Mouse (Mus musculus) neutrophil, adult 5-6 weeks (primary cell): ENCODE measurements around the gene Ahsa2. TPM values are rescaled to one million over a fixed set of nuclear protein-coding genes. Genes with fewer than 3 reads are reported as not detected.
"Not testable (repeated sequence)": the region's sequence is repeated elsewhere in the genome, so short reads cannot be mapped to it uniquely, and the experiment has no call there.

ENCODE experiments used
- ATAC-seq: fragments of 151-379, 151-347 bp; 2 replicates; pipeline ENCODE4 v1.8.0; 2017; ENCODE audit warnings: mild to moderate bottlenecking, moderate TSS enrichment; ENCODE audit not compliant: insufficient number of reproducible peaks, poor library complexity, low FRiP score, severe bottlenecking; ENCODE audit errors: extremely low read depth
- total RNA-seq: library from RNA; stranded (forward); fragments of 200-1000 nt; gene quantifications from 2 replicates; pipeline ENCODE4 v1.2.3, GENCODE M21; 2017

Gene Ahsa2
- total RNA-seq = 29.3 and 40.6 TPM in 2 replicates

DNA sequence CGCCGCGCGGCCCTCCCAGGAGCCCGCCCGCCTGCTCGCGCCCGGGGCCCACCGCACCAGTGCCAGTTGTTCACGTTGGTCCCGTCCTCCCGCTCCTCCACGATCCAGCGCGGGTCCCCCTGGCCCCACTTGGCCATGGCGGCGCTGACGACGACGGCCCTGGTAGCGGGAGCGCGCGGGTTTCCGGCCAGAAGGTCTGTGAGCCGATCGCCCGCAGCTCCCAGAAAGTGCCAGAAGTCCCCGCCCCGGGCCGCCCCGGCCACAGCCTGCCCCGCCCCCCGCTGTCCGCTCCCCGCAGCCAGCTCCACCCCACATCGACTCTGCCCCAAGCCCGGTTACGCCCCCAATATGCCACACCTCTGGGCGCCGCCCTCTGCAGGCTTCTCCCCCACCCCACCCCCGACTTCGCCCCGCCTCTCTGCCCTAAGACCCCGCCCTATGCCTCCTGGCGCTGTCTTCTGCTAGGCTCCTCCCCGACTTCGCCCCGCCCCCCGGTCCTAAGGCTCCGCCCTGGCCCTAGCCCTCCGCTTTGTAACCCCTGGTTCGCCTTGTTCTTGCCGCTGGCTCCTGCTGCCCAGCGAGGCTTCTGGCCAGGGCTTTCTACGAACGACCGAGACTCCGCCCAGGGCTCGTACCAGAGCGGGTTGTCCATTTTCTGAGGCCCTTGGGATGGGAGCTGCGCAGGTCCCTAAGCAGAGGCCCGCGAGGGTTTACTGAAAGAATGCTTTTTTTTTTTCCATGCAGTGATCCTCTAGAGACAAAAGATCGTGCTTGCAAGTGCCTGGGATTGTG, at the start of gene Ahsa2:
Ahsa2 (minus strand) TSS at position 313 of the 792 bp plus-strand sequence.
- peak; percentile 94 for ATAC-seq

DNA sequence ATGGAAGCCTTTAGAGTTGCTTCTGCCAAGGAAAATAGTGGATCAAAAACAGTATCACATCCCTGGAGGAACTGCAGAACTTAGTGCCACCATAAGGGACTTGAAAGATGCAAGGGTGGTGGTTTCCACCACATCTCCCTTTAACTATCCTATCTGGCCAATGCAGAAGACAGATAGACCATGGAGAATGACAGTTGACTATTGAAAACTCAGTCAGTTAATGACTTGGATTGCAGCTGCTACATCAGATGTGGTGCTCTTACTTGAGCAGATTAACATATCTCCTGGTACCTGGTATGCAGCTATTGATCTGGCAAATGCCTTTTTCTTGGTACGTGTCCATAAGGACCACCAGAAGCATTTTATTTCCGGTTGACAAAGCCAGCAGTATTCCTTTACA, 39.6 kb upstream of the Ahsa2 start:
- ATAC-seq = no peak

DNA sequence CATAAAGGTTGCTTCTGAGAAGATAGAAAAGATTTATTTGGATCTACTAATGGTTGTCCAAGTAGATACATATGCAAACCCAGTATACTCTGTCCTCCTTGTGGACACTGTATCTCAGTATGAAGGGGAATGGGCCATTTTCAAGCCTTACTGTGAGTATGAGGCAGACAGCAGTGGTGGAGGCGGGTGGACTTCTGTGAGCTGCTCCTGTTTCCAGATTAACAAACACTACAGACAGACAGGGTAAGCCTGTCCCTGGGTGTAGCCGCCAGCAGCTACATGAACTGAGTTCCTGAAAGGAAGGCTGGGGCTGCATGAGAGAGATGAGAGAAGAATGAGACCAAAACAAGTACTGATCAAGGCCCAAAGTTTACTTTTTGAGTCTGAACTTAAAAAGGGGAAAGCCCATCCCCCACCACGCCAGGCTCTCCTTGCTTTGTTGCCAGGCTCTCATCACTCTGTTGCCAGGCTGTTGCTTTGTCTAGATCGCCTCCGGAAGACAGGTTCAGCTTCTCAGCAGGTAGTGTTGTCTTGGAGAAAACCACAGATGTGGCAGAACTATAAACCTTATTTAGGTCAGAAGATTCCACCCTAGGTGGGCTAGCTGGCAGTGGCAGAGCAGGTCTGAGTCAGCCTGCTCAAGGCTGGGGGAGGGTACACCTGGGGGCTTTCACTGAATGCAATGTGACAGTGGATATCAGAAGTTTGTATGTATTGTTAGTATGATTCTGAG, 22.8 kb upstream of the Ahsa2 start, which contains the start of gene 1700093K21Rik:
1700093K21Rik (minus strand) TSS at position 683 of the 733 bp plus-strand sequence.
- no peak for ATAC-seq

DNA sequence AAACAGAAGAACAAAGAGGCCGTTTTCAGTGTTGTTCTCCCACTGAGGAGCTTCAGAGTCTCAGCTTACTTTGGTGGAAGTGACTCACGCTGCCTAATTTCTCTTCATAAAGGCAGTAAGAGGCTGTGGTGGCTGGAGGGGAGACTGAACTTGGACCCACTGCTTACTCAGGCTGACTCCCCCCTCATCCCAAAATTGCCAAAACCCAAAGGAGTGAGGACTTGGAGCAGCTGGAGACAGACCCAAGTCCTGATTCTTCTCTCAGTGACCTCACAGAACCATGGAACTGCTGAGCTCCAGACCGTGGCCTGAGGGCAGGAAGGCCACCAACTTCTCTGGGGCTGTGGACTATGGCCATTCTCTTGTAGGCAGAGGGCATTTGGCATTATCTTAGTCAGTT, 21.2 kb upstream of the Ahsa2 start:
- ATAC-seq = no peak

DNA sequence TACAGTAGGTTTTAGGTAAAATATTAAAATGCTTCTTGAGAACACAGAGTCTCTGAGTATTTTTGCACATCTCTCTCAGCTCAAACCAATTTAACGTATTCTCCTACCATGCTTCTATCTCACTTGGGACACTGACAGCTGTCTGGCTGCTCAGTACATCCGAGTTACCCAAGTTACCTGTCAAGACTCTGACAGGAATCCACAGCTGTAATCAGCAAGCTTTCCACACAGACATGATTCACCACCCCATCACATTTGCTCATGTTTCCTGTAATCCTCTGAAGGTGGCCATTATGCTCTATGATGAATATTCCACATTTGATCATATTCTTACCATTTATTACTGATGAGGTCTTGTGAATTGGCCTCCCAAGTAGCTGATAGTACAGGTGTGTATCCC, 17.5 kb upstream of the Ahsa2 start:
- no peak for ATAC-seq

DNA sequence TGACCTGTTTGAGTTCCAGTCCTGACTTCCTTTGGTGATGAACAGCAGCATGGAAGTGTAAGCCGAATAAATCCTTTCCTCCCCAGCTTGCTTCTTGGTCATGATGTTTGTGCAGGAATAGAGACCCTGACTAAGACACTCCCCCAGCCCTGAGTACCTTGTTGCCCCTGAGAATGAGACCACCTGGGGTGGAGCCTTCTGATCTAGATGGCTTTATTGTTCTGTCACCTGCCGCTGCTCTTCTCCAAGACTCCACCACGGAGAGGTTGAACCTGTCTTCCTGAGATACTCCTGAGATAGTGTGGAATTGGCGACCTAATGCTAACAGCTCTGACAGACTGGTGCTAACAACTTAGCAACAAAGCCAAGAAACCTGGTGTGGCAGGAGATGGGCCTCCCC, 17.0 kb upstream of the Ahsa2 start:
- ATAC-seq = not testable (repeated sequence)

DNA sequence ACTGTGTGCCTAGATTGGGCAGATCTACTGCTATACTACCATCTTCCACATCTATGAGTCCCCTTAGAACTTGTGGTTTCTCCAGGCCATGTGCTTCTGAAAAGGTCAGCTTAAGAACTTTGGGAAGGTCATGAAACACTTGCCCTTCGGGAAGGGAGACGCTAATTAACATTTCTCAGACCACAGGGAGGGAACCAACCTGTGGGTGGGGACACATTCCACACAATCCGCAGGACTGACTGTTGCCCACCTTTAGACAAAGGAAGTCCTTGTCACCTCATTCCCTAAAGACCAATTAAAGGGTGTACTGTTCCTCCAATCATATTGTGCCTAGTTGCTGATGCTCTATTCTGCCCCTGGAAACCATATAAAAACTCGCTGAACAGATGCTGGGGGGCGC, 7.0 kb upstream of the Ahsa2 start:
- not testable (repeated sequence) for ATAC-seq

DNA sequence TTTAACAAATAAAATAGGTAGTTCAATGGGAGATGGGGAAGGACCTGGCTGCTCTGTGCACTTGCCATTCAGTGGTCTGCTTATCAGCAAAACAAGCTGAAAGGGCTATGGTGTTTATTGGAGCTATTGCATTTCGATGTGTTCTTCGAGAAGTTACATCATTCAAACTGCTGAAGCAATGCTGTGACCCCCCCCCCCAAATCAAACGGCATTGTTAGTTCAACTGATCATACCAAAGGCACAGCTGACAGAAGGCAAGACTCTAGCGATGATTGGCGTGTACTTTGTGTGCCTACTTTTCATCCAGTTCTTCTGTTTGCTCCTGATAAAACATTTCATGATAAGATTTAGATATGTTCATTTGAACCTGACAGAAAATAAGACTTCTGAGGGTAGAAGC, 779 bp upstream of the Ahsa2 start:
- no peak for ATAC-seq

DNA sequence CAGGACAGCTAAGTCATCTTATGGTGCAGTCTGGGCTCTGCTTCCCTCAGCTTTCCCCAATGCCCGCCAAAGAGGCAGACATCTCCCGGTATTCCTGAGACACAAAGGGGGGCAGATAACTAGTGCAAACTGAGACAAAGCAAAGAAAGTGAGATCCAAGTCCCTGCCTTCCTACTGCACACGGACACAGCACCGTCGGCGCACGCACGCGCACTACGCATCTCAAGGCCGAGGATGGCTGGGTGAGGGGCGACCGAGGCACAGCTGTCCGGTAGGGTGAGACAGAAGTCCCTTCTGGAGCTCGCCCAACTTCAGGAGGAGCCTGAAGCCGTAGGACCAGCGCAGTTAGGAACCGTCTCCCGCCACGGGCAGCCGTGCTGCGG, 504 bp downstream of the Ahsa2 start:
- no peak for ATAC-seq

DNA sequence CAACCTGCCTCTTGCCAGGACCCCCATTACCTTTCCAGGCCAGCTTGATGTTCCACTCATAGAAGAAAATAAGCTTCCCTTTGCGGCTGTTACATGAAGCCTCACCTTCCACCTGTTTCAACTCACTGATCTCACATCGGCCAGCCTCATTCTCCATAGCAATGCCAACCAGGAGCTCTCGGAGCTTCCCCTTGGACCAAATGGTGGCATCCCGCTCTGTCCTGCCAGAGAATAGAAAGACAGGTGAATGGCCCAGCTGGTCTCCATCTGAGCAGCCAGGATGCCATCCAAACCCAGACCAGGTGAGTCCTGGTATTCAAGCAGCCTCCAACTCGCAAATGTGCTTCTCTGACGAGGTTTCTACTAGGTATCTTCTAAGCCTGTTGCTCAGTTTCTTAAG, 1.2 kb downstream of the Ahsa2 start:
- no peak for ATAC-seq

DNA sequence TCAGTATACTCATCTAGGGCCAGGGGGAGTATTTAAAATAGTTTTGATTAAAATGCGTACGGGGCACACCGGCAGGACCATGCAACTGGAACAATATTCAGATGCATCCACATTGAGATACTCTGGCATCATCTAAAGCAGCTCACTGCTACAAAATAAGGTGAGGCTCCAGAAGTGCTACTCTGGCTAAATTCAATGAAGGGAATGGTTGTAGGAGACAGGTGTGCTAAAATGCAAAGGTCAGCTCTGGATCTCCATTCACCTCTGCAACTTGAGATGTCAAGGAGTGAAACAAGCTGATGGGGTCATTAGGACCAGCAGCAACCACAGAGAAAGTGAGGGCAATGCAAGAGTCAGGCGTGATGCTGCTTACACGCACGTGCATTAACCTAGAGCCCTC, 2.6 kb downstream of the Ahsa2 start:
- no peak for ATAC-seq

DNA sequence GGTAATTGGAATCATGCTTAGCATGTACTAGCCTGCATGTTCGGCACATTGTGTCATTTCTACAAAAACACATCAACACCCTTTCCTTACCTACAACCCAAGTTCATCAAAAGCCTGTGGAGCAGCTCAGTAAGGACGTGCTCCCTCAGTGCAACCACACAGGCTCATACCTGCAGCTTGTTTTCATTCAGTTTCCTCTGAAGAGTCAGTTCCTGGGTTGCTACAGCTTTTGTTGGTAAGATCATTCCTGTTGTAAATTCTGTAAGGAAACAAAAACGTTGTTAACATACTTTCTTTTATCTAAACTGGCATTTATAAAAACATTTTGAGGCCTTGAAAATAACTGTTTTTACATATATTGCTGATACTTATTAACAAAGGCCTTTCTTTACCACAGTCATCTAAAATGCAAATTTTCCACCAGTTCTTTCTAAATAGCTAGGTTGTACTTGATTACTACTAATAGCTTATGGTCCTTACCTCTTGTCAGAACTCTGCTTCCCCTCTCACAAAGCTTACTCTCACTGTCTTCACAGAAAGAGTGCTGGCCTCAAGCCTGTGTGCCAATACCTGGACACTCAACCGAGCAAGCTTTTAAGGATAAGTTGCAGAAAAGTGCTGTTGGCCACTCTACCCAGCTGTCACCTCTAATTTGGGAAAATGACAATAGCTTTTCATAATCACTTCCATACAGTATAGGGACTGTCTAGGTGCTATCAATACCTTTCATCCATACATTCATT, 5.6 kb downstream of the Ahsa2 start:
- ATAC-seq = no peak

DNA sequence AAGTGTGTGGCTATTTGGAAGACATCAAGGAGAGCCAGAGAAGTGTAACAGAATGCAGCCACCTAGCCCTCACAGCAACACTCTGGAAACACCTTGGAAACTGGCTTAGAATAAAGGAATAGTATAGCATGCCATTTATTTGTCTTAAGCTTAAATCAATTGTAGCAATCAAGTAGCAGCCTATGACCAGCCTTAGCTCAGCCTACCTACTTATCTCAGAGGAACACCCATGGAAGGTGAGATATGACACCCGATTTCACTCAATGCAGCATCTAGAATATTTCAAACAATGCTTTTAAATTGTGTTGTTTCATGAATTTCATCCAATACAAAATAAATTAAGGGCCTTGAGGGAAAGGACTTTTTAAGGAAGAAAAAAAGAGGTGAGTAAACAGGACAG, 7.9 kb downstream of the Ahsa2 start:
- ATAC-seq = no peak

DNA sequence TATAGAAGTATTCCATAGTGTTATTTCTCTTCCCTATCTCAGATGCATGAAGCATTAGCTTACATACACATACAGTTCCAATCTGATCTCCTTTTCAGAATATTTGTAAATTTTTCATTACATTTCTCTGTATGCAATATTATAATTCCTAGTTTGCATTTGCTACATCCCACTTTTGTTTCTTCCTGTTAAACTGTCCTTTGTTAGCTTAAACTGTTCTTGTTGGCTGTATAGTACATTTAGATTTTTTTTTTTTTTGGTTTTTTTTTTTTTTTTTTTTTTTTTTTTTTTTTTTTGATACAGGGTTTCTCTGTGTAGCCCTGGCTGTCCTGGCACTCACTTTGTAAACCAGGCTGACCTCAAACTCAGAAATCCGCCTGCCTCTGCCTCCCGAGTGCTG, 32.0 kb downstream of the Ahsa2 start:
- not testable (repeated sequence) for ATAC-seq

Other genes starting within 250 kb of the Ahsa2 start
- 191 and 196 TPM in 2 replicates for gene Xpo1, start 242.0 kb downstream of the Ahsa2 start, total RNA-seq
- gene Usp34, start 191.1 kb downstream of the Ahsa2 start, total RNA-seq = 63.1 and 67.3 TPM in 2 replicates
- gene 1700093K21Rik, start 23.1 kb upstream of the Ahsa2 start, total RNA-seq = not detected in 2 replicates
- 5.8 and 7.4 TPM in 2 replicates for gene 0610010F05Rik, start 135.6 kb upstream of the Ahsa2 start, total RNA-seq
- gene Pus10, start 167.6 kb upstream of the Ahsa2 start, total RNA-seq = 22.0 and 27.1 TPM in 2 replicates
- 16.1 and 18.5 TPM in 2 replicates for gene Pex13, start 167.9 kb upstream of the Ahsa2 start, total RNA-seq